Mouse (Mus musculus) neural tube, embryonic 11.5 days (tissue): ENCODE results near the gene Pik3r4. TPM values are rescaled to one million over a fixed set of nuclear protein-coding genes. Genes with fewer than 3 reads are reported as not detected.

Experiments
- ATAC-seq: fragments of 200-750 bp; cut with Nextera tagmentation; 2 replicates; pipeline ENCODE4 v1.8.0; 2017; ENCODE audit warnings: moderate number of reproducible peaks, mild to moderate bottlenecking, moderate TSS enrichment, moderate library complexity; ENCODE audit not compliant: insufficient read depth, low FRiP score, low TSS enrichment
- DNase-seq: peaks from one replicate; pipeline ENCODE4 v3.0.0-alpha.2; 2015; ENCODE audit warnings: low spot score
- H3K27ac ChIP-seq: fragments of 300-500 bp; sonication (generic); 2 replicates; pipeline ENCODE4 v1.5.1; 2014; ENCODE audit warnings: low read depth, mild to moderate bottlenecking, low read length
- H3K27me3 ChIP-seq: fragments of 300-500 bp; sonication (generic); 2 replicates; pipeline ENCODE4 v1.6.1; 2014; ENCODE audit warnings: mild to moderate bottlenecking, low read length, mixed read lengths; ENCODE audit not compliant: control insufficient read depth, insufficient read depth
- H3K36me3 ChIP-seq: fragments of 300-500 bp; sonication (generic); 2 replicates; pipeline ENCODE4 v1.6.1; 2014; ENCODE audit warnings: mild to moderate bottlenecking, low read length, moderate library complexity, mixed read lengths; ENCODE audit not compliant: control insufficient read depth, insufficient read depth
- H3K4me1 ChIP-seq: fragments of 300-500 bp; sonication (generic); 2 replicates; pipeline ENCODE4 v1.6.1; 2014; ENCODE audit warnings: low read length, mixed read lengths; ENCODE audit not compliant: control insufficient read depth, insufficient read depth
- H3K4me2 ChIP-seq: fragments of 300-500 bp; sonication (generic); 2 replicates; pipeline ENCODE4 v1.6.1; 2014; ENCODE audit warnings: low read depth, mild to moderate bottlenecking, moderate library complexity
- H3K4me3 ChIP-seq: fragments of 300-500 bp; sonication (generic); 2 replicates; pipeline ENCODE4 v1.5.1; 2014; ENCODE audit warnings: low read depth, low read length
- H3K9ac ChIP-seq: fragments of 300-500 bp; sonication (generic); 2 replicates; pipeline ENCODE4 v1.6.1; 2014; ENCODE audit warnings: mild to moderate bottlenecking, low read length
- H3K9me3 ChIP-seq: fragments of 300-500 bp; sonication (generic); 2 replicates; pipeline ENCODE4 v1.6.1; 2016; ENCODE audit warnings: low read length; ENCODE audit not compliant: control insufficient read depth
- WGBS: fragments of 180-500 bp; shearing (Covaris S2); extraction: QIAGEN DNeasy Blood & Tissue Kit; methylation state at CpG from one replicate; pipeline ENCODE4 v1.1.7; 2014; 5-methylcytosine and 5-hydroxymethylcytosine counted together
- polyA plus RNA-seq: library from polyadenylated mRNA; unstranded; fragments of >200 nt; fragmentation: Nextera tagmentation; extraction: Ambion mirVana; gene quantifications from 2 replicates; pipeline ENCODE4 v1.2.1, GENCODE M21; 2014

Pik3r4 gene
- polyA plus RNA-seq, 1 experiment from 2014 or later = 29.3 TPM

DNA sequence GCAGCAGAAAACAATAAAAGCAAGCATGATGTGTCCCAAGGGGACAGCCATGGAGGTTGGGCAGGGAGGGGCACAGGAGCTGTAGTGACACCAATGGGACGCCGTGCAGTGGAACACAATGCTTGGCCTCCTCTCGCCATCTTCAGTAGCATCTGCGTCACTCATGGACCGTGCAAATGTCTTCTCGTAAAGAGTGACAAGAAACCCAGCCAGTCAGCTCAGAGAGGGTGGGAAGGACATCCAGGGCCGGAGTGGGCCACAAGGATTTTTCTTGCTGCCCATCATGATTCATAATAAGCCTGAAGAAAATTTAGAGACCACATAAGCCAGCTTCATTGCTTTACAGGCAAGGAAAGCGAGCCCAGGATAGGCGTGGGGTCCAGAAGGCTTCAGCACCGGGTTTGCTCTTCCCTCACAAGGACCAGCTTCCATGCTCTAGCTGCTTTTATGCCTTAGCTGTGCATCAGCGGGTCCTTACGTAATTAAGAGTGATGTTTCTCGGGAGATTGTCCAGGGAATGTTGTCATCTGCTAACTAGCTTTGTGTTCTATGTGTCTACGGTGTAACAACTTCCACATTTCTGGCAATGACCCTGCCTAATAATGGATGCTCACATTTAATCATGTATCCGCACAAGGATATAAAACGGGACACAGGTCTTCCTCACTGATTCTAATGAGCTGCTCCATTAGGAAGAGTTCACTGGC is 61.6 kb downstream of the Pik3r4 start:
- ATAC-seq = no peak
- Histone ChIP-seq H3K4me1 (no peaks in the 10 kb centered on the region), H3K4me3 (no peak overlapping the region), H3K36me3 (no peaks in the 10 kb centered on the region), H3K9ac (no peak overlapping the region), H3K27me3 (no peaks in the 10 kb centered on the region), H3K9me3 (no peaks in the 10 kb centered on the region), H3K27ac (no peak overlapping the region), H3K4me2 (no peak overlapping the region)
- 86% methylated on average over 16 of the region's 16 CpGs for WGBS
- no peak for DNase-seq

DNA sequence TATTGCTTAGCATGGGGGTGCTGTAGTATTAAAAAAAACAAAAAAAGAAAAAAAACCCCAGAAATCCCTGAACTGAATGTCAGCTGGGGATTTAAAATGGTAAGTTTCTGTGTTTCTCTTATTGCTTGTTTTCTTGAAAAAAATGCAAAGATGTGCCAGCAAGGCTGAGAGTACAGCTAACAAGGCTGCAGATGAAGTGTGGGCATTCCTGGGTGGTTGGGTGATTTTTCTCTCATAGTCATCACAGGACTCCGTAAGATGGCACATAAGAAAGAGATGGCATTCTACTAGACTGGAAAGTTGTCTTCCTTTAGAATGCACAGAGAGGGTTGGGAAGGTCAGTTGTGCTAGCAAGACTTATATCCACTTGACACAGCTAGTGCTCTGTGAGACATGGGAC is 62.2 kb downstream of the Pik3r4 start:
- Histone ChIP-seq H3K9ac (no peak overlapping the region), H3K4me1 (no peaks in the 10 kb centered on the region), H3K4me3 (no peak overlapping the region), H3K36me3 (no peaks in the 10 kb centered on the region), H3K27me3 (no peaks in the 10 kb centered on the region), H3K27ac (no peak overlapping the region), H3K4me2 (no peak overlapping the region), H3K9me3 (no peaks in the 10 kb centered on the region)
- no peak for ATAC-seq
- no peak for DNase-seq
- WGBS = 94% methylated on average over 1 of the region's 1 CpGs

DNA sequence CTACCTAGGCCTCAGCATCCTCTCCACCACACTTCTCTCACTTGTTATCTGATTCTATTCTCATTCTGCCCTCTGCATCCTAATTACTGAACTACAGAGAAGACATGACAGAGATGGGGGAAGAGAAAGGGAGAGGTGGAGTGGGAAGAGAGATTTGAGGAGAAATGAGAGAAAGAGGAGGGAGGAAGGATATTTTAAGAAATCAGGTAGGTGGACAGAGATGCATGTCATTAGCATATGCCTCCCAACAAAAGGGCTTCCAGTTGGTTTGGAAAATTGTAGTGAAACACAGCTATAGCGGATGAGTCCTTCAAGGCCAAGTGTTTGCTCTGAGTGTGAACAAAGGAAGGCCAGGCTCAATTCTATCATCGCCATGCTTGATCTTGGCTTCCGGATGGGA is 69.3 kb downstream of the Pik3r4 start:
- 93% methylated on average over 3 of the region's 3 CpGs for WGBS
- Histone ChIP-seq H3K4me1 (no peaks in the 10 kb centered on the region), H3K27me3 (no peaks in the 10 kb centered on the region), H3K4me3 (no peak overlapping the region), H3K9ac (no peak overlapping the region), H3K27ac (no peak overlapping the region), H3K36me3 (no peaks in the 10 kb centered on the region), H3K9me3 (no peaks in the 10 kb centered on the region), H3K4me2 (no peak overlapping the region)
- ATAC-seq (no peak), DNase-seq (no peak)

DNA sequence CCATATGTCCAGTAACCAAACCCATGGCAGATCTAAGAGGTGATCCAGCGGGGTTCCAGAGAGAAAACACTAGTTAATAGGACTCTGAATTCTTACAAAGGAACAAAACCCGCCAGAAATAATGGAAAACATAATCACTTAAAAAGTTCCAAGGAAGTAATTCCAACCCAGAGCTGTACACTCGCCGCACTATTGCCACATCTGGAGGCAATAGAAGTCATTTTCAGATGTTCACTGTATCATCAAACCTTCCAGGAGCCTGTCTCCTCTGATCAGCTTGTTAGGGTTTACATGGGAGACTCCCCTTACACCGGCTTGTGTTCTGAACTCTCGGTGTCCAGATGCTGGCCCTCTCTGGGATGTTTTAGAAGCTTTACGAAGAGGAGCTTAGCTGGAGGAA is 76.6 kb downstream of the Pik3r4 start:
- 52% methylated on average over 7 of the region's 7 CpGs for WGBS
- Histone ChIP-seq H3K4me3 (no peak overlapping the region), H3K9me3 (no peaks in the 10 kb centered on the region), H3K4me1 (no peaks in the 10 kb centered on the region), H3K27me3 (no peaks in the 10 kb centered on the region), H3K36me3 (no peaks in the 10 kb centered on the region), H3K27ac (no peak overlapping the region), H3K9ac (no peak overlapping the region), H3K4me2 (no peak overlapping the region)
- ATAC-seq (no peak), DNase-seq (no peak)

DNA sequence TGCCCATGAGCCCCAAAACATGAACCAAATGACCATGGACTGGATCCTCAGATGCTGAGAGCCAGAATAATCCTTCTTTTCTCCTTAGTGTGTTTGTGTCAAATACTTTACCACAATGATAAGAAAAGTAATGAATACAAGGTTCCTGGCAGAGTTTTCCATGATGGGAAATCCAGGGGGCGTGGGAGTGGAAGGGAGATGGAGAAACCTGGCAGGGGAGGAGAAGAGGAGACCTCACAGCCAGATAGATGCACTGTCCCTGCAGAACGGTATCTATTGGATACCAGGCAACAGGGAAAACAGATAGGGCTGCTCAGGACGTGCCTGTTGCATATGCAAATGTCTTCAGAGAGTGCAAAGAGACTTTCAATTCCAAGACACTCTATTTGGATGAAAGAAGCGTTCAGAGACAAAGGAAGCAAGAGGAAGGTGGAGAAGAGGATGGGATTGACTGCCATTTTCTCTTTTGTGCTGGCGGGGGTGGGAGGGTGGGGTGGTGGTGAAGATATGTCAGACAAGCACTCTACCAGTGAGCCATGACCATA is 77.1 kb downstream of the Pik3r4 start:
- H3K27ac ChIP-seq = no peak overlapping the region
- no peaks in the 10 kb centered on the region for H3K4me1 ChIP-seq
- no peak for DNase-seq
- no peak overlapping the region for H3K9ac ChIP-seq
- no peak overlapping the region for H3K4me3 ChIP-seq
- H3K27me3 ChIP-seq = no peaks in the 10 kb centered on the region
- H3K4me2 ChIP-seq = no peak overlapping the region
- no peaks in the 10 kb centered on the region for H3K9me3 ChIP-seq
- no peaks in the 10 kb centered on the region for H3K36me3 ChIP-seq
- WGBS = 44% methylated on average over 5 of the region's 5 CpGs
- no peak for ATAC-seq

DNA sequence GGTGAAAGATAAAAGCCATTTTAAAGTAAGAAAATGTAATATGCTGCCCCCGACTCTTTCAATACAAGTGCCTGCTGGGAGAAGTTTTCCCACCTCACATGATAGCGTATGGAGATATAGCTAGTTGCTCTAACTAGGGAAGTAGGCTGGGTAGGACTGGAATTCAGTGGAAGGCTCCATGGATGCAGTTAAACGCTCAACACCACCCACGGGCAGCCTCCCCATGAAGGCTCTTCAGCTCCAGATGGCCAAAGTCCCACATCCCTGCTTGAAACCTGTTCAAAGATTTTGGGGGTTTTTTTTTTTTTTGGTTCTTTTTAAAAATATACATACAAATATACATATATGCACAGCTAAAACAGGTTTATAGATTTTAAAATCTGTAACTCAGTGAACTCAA is 77.7 kb downstream of the Pik3r4 start:
- Histone ChIP-seq H3K27ac (no peak overlapping the region), H3K27me3 (no peaks in the 10 kb centered on the region), H3K9ac (no peak overlapping the region), H3K4me1 (no peaks in the 10 kb centered on the region), H3K4me3 (no peak overlapping the region), H3K36me3 (no peaks in the 10 kb centered on the region), H3K4me2 (no peak overlapping the region), H3K9me3 (no peaks in the 10 kb centered on the region)
- 80% methylated on average over 4 of the region's 4 CpGs for WGBS
- DNase-seq (no peak), ATAC-seq (no peak)

DNA sequence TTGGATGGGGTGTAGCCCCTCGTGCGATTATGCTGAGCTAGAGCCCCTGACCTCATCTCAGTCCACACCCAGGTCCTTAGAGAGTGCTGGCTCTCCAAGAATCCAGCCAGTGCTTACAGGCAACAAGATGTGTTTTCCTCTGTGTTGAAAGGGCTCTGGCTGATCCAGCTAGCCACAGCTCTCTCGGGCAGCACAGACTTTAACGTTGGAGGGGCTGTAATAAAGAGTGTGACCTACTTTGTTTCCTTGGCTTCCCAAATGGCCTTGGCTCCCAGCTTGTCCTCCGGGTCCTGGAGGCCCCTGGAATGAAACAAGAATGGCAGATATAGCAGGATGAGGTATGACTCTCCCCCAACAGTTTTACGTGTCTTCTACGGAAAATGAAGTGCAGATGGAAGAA is 89.2 kb downstream of the Pik3r4 start:
- H3K4me2 ChIP-seq = no peak overlapping the region
- ATAC-seq = no peak
- no peaks in the 10 kb centered on the region for H3K9me3 ChIP-seq

DNA sequence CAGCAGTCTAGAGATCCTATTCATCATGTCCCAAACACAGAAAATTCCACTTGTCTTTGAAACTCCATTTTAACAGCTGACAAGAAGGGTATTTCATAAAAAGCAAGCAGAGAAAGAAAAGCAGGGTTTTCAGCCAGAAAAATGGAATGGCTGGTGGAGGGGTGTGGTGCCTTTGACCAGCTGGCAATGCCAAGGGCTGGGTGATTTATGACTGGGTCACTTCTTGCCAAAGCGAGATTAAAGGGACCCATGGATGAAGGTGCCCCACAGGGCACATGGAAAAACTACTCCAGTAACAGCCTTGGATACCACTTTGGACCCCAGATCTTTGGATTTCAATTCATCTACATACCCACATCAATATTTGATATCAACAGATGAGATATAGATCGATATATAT is 91.9 kb downstream of the Pik3r4 start:
- DNase-seq (no peak), ATAC-seq (no peak)
- Histone ChIP-seq H3K4me1 (no peaks in the 10 kb centered on the region), H3K4me3 (no peak overlapping the region), H3K27ac (no peak overlapping the region), H3K36me3 (no peaks in the 10 kb centered on the region), H3K27me3 (no peaks in the 10 kb centered on the region), H3K9me3 (no peaks in the 10 kb centered on the region), H3K9ac (no peak overlapping the region), H3K4me2 (no peak overlapping the region)
- 72% methylated on average over 2 of the region's 2 CpGs for WGBS

More for the DNA sequence above, 89.2 kb downstream of the Pik3r4 start:
- Histone ChIP-seq H3K27me3 (no peaks in the 10 kb centered on the region), H3K4me1 (no peaks in the 10 kb centered on the region), H3K9ac (no peak overlapping the region), H3K27ac (no peak overlapping the region), H3K36me3 (no peaks in the 10 kb centered on the region), H3K4me3 (no peak overlapping the region)
- DNase-seq = no peak
- WGBS = 66% methylated on average over 7 of the region's 7 CpGs

DNA sequence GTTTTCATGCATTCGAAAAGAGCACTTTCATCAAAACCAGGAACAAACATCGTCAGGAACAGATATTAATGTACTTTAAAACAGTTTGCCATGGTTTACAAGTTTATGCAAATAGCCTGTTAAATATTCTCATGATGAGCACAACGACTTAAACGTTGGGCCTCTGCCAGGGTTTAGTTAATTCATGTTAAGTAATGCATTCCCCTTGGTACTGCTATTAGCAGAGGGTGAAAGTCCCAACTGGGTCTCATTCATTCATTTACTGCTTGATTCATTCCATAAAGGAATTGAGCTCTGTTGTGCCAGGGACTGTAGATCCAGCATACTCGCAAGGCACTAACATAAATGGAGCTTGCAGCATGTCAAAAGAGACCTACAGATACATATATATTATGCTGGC is 92.4 kb downstream of the Pik3r4 start:
- H3K4me3 ChIP-seq = no peak overlapping the region
- no peak overlapping the region for H3K9ac ChIP-seq
- DNase-seq (no peak), ATAC-seq (no peak)
- H3K36me3 ChIP-seq = no peaks in the 10 kb centered on the region
- no peaks in the 10 kb centered on the region for H3K4me1 ChIP-seq
- H3K27ac ChIP-seq = no peak overlapping the region
- H3K27me3 ChIP-seq = no peaks in the 10 kb centered on the region
- 82% methylated on average over 5 of the region's 5 CpGs for WGBS
- H3K9me3 ChIP-seq = no peaks in the 10 kb centered on the region
- no peak overlapping the region for H3K4me2 ChIP-seq
